Mouse (Mus musculus): ENCODE measurements around the gene Ttc27. TPM values are rescaled to one million over a fixed set of nuclear protein-coding genes. Genes with fewer than 3 reads are reported as not detected.
"Not testable (repeated sequence)": the region's sequence is repeated elsewhere in the genome, so short reads cannot be mapped to it uniquely, and the experiment has no call there.

Ttc27 gene
- polyA plus RNA-seq, 1 experiment from 2014 or later = 21.2 TPM

DNA sequence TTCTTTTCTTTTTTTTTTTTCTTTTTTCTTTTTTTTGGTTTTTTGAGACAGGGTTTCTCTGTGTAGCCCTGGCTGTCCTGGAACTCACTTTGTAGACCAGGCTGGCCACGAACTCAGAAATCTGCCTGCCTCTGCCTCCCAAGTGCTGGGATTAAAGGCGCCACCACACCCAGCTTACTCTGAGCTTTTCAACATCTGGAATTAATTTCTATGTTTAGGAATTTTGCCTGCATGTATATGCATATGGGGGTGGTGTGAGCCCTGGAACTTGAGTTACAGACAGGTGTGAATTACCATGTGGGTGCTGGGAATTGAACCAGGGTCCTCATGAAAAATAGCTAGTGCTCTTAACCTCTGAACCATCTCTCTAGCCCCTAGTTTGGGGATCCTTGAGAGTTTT is 15.9 kb upstream of the Ttc27 start:
- not testable (repeated sequence) for H3K4me3 ChIP-seq (ENCODE audit: low read depth, low read length); H3K27ac ChIP-seq (replicated peaks; ENCODE audit: low read depth, low read length); H3K4me2 ChIP-seq (ENCODE audit: low read depth, low read length); ATAC-seq (ENCODE audit: low read depth); H3K9ac ChIP-seq (ENCODE audit: low read depth, low read length); H3K9me3 ChIP-seq (ENCODE audit: control insufficient read depth, low read length); H3K4me1 ChIP-seq (ENCODE audit: control insufficient read depth, insufficient read depth, low read length); H3K27me3 ChIP-seq (replicated peaks; ENCODE audit: control insufficient read depth, insufficient read depth, low read length); DNase-seq (ENCODE audit: low spot score)
- peaks cover 71% of the 10 kb centered on the region for H3K36me3 ChIP-seq (ENCODE audit: control insufficient read depth, insufficient read depth, low read length)
- 95% methylated on average over 2 of the region's 2 CpGs for WGBS

DNA sequence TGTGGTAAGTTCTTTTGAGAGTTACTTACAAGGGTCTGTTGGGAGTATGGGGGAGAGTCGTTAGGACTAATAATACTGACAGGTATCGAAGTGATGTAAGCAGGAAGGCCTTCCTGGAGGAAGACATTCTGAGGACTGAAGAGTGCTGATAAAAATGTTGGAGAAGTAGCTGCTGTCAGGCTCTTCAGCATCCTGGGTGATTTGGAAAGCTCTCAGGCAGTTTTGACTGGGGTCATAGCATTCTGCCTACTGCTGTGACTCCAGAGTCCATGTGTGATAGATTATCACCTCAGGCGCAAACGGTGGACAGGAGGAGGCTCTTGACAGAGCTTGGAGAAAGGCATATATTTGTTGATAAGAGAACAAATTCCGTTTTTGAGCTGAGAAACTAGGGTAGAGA is 12.1 kb upstream of the Ttc27 start:
- H3K27ac ChIP-seq (replicated peaks; ENCODE audit: low read depth, low read length) = no peak overlapping the region
- H3K36me3 ChIP-seq (ENCODE audit: control insufficient read depth, insufficient read depth, low read length) = peaks cover 33% of the 10 kb centered on the region
- H3K4me3 ChIP-seq (ENCODE audit: low read depth, low read length) = no peak overlapping the region
- ATAC-seq (ENCODE audit: low read depth) (no peak), DNase-seq (ENCODE audit: low spot score) (no peak)
- no peaks in the 10 kb centered on the region for H3K9me3 ChIP-seq (ENCODE audit: control insufficient read depth, low read length)
- H3K4me2 ChIP-seq (ENCODE audit: low read depth, low read length) = no peak overlapping the region
- no peaks in the 10 kb centered on the region for H3K27me3 ChIP-seq (replicated peaks; ENCODE audit: control insufficient read depth, insufficient read depth, low read length)
- 84% methylated on average over 5 of the region's 5 CpGs for WGBS
- no peak overlapping the region for H3K9ac ChIP-seq (ENCODE audit: low read depth, low read length)
- H3K4me1 ChIP-seq (ENCODE audit: control insufficient read depth, insufficient read depth, low read length) = no peaks in the 10 kb centered on the region

GRCm38 (mm10) chr17:74706593-74706992 is 10.9 kb upstream of the Ttc27 start:
- Histone ChIP-seq H3K27me3 (replicated peaks; ENCODE audit: control insufficient read depth, insufficient read depth, low read length) (no peaks in the 10 kb centered on the region), H3K9me3 (ENCODE audit: control insufficient read depth, low read length) (no peaks in the 10 kb centered on the region), H3K9ac (ENCODE audit: low read depth, low read length) (no peak overlapping the region), H3K4me1 (ENCODE audit: control insufficient read depth, insufficient read depth, low read length) (no peaks in the 10 kb centered on the region), H3K36me3 (ENCODE audit: control insufficient read depth, insufficient read depth, low read length) (peaks cover 24% of the 10 kb centered on the region), H3K27ac (replicated peaks; ENCODE audit: low read depth, low read length) (no peak overlapping the region), H3K4me2 (ENCODE audit: low read depth, low read length) (no peak overlapping the region), H3K4me3 (ENCODE audit: low read depth, low read length) (no peak overlapping the region)
- DNase-seq (ENCODE audit: low spot score) = no peak
- no peak for ATAC-seq (ENCODE audit: low read depth)

- peaks cover 17% of the 10 kb centered on the region for H3K36me3 ChIP-seq (ENCODE audit: control insufficient read depth, insufficient read depth, low read length)
- DNase-seq (ENCODE audit: low spot score) = no peak
- no peaks in the 10 kb centered on the region for H3K9me3 ChIP-seq (ENCODE audit: control insufficient read depth, low read length)
- no peak overlapping the region for H3K4me2 ChIP-seq (ENCODE audit: low read depth, low read length)
- H3K4me1 ChIP-seq (ENCODE audit: control insufficient read depth, insufficient read depth, low read length) = no peaks in the 10 kb centered on the region
- H3K27me3 ChIP-seq (replicated peaks; ENCODE audit: control insufficient read depth, insufficient read depth, low read length) = no peaks in the 10 kb centered on the region
- no peak for ATAC-seq (ENCODE audit: low read depth)
- WGBS = 91% methylated on average over 7 of the region's 7 CpGs
- no peak overlapping the region for H3K4me3 ChIP-seq (ENCODE audit: low read depth, low read length)
- H3K27ac ChIP-seq (replicated peaks; ENCODE audit: low read depth, low read length) = no peak overlapping the region
- no peak overlapping the region for H3K9ac ChIP-seq (ENCODE audit: low read depth, low read length)
Measured at GRCm38 (mm10) chr17:74707637-74708152, 9.8 kb upstream of the Ttc27 start.

DNA sequence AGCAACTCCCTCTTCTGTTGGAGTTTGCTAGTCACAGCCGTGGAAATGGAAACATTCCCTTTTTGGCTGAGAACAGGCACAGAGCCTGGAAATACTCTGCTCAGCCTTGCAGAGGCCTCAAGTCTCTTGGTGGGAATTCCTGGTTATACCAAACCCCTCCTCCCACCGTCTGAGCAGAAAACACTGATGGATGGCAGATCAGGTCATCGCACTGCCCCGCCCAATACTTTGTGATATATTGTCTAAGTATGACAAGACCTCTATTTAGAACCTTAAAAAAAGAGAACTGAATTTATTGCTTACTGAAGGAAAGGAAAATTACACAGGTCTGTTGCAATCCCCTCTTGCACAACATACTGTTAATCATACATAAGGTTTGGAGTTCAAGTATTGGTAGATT is 6.8 kb upstream of the Ttc27 start:
- ATAC-seq (ENCODE audit: low read depth) (peak; percentile 41; the same call in 1 of the 2 replicates), DNase-seq (ENCODE audit: low spot score) (peak; percentile 73)
- whole genome bisulfite sequencing = 55% methylated on average over 4 of the region's 4 CpGs
- Histone ChIP-seq H3K9ac (ENCODE audit: low read depth, low read length) (no peak overlapping the region), H3K27me3 (replicated peaks; ENCODE audit: control insufficient read depth, insufficient read depth, low read length) (no peaks in the 10 kb centered on the region), H3K36me3 (ENCODE audit: control insufficient read depth, insufficient read depth, low read length) (no peaks in the 10 kb centered on the region), H3K4me3 (ENCODE audit: low read depth, low read length) (no peak overlapping the region), H3K27ac (replicated peaks; ENCODE audit: low read depth, low read length) (no peak overlapping the region), H3K9me3 (ENCODE audit: control insufficient read depth, low read length) (no peaks in the 10 kb centered on the region), H3K4me1 (ENCODE audit: control insufficient read depth, insufficient read depth, low read length) (no peaks in the 10 kb centered on the region), H3K4me2 (ENCODE audit: low read depth, low read length) (no peak overlapping the region)

DNA sequence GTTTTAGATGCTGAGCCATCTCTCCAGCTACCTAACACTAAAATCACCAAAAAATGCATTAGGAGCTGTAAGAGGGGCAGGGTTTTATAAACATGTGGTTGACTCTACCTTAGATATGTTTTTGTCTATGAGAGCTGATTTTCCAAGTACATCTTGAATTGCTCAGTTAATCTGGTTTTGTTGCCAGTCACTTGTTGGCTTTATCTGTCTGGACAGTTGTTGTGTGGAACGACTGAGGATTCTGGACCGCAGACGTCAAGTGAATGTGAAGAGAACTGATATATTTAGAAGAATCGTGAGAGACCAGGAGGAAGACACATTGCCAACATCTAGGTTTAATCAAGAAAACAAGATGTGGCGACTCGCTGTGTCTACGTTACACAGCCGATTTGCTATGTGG is 5.9 kb upstream of the Ttc27 start:
- H3K9me3 ChIP-seq (ENCODE audit: control insufficient read depth, low read length) = no peaks in the 10 kb centered on the region
- WGBS = 73% methylated on average over 8 of the region's 8 CpGs
- no peak overlapping the region for H3K27ac ChIP-seq (replicated peaks; ENCODE audit: low read depth, low read length)
- ATAC-seq (ENCODE audit: low read depth) = no peak
- peak; percentile 22 for DNase-seq (ENCODE audit: low spot score)
- H3K4me2 ChIP-seq (ENCODE audit: low read depth, low read length) = no peak overlapping the region
- H3K4me1 ChIP-seq (ENCODE audit: control insufficient read depth, insufficient read depth, low read length) = no peaks in the 10 kb centered on the region
- H3K4me3 ChIP-seq (ENCODE audit: low read depth, low read length) = no peak overlapping the region
- H3K27me3 ChIP-seq (replicated peaks; ENCODE audit: control insufficient read depth, insufficient read depth, low read length) = no peaks in the 10 kb centered on the region
- H3K9ac ChIP-seq (ENCODE audit: low read depth, low read length) = no peak overlapping the region
- no peaks in the 10 kb centered on the region for H3K36me3 ChIP-seq (ENCODE audit: control insufficient read depth, insufficient read depth, low read length)

GRCm38 (mm10) chr17:74715128-74715527 is 2.4 kb upstream of the Ttc27 start:
- no peak overlapping the region for H3K27ac ChIP-seq (replicated peaks; ENCODE audit: low read depth, low read length)
- no peak overlapping the region for H3K9ac ChIP-seq (ENCODE audit: low read depth, low read length)
- ATAC-seq (ENCODE audit: low read depth) (no peak), DNase-seq (ENCODE audit: low spot score) (no peak)
- no peaks in the 10 kb centered on the region for H3K9me3 ChIP-seq (ENCODE audit: control insufficient read depth, low read length)
- H3K4me1 ChIP-seq (ENCODE audit: control insufficient read depth, insufficient read depth, low read length) = 0 out of 2 replicates have a peak, but pooled peaks cover 2% of the 10 kb centered on the region
- H3K27me3 ChIP-seq (replicated peaks; ENCODE audit: control insufficient read depth, insufficient read depth, low read length) = no peaks in the 10 kb centered on the region
- 49% methylated on average over 3 of the region's 3 CpGs for WGBS
- no peak overlapping the region for H3K4me2 ChIP-seq (ENCODE audit: low read depth, low read length)
- 0 out of 2 replicates have a peak, but pooled peaks cover under 1% of the 10 kb centered on the region for H3K36me3 ChIP-seq (ENCODE audit: control insufficient read depth, insufficient read depth, low read length)
- no peak overlapping the region for H3K4me3 ChIP-seq (ENCODE audit: low read depth, low read length)

GRCm38 (mm10) chr17:74715724-74716123 is 1.8 kb upstream of the Ttc27 start:
- no peaks in the 10 kb centered on the region for H3K9me3 ChIP-seq (ENCODE audit: control insufficient read depth, low read length)
- no peak overlapping the region for H3K4me2 ChIP-seq (ENCODE audit: low read depth, low read length)
- no peak for DNase-seq (ENCODE audit: low spot score)
- 0 out of 2 replicates have a peak, but pooled peaks cover 2% of the 10 kb centered on the region for H3K4me1 ChIP-seq (ENCODE audit: control insufficient read depth, insufficient read depth, low read length)
- H3K27me3 ChIP-seq (replicated peaks; ENCODE audit: control insufficient read depth, insufficient read depth, low read length) = no peaks in the 10 kb centered on the region
- H3K9ac ChIP-seq (ENCODE audit: low read depth, low read length) = no peak overlapping the region
- 0 out of 2 replicates have a peak, but pooled peaks cover 4% of the 10 kb centered on the region for H3K36me3 ChIP-seq (ENCODE audit: control insufficient read depth, insufficient read depth, low read length)
- no peak for ATAC-seq (ENCODE audit: low read depth)
- H3K4me3 ChIP-seq (ENCODE audit: low read depth, low read length) = no peak overlapping the region
- no peak overlapping the region for H3K27ac ChIP-seq (replicated peaks; ENCODE audit: low read depth, low read length)
- WGBS = 36% methylated on average over 1 of the region's 1 CpGs

DNA sequence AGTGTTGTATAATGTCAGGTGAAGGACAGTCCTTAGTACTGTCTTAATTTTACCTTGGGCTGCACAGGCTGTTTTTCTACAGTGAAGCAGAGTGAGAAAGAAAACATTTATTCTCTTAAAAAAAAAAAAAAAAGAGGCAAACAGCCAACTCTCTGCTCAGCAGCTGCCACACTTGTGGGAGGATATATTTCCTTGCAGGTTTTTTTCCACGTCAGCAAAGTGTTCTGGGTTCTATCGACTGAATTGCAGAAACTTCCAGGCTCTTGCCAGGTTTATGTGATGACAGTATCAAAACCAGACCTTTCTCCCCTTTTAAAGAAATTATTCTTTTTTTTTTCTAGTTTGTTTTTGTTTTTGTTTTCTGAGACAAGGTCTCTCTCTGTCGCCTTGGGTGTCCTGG is 889 bp upstream of the Ttc27 start:
- H3K4me1 ChIP-seq (ENCODE audit: control insufficient read depth, insufficient read depth, low read length) = 0 out of 2 replicates have a peak, but pooled peaks cover 2% of the 10 kb centered on the region
- no peaks in the 10 kb centered on the region for H3K27me3 ChIP-seq (replicated peaks; ENCODE audit: control insufficient read depth, insufficient read depth, low read length)
- peak overlapping the region; percentile 74 for H3K4me2 ChIP-seq (ENCODE audit: low read depth, low read length)
- H3K36me3 ChIP-seq (ENCODE audit: control insufficient read depth, insufficient read depth, low read length) = peaks cover 14% of the 10 kb centered on the region; the same call in 1 of the 2 replicates
- WGBS = 36% methylated on average over 3 of the region's 3 CpGs
- peak overlapping the region; percentile 49; the same call in 1 of the 2 replicates for H3K4me3 ChIP-seq (ENCODE audit: low read depth, low read length)
- H3K9ac ChIP-seq (ENCODE audit: low read depth, low read length) = no peak overlapping the region
- ATAC-seq (ENCODE audit: low read depth) (no peak), DNase-seq (ENCODE audit: low spot score) (peak; percentile 43)
- H3K27ac ChIP-seq (replicated peaks; ENCODE audit: low read depth, low read length) = no peak overlapping the region
- no peaks in the 10 kb centered on the region for H3K9me3 ChIP-seq (ENCODE audit: control insufficient read depth, low read length)

All from embryonic facial prominence, embryonic 14.5 days (tissue).